Mouse (Mus musculus): Measurements from ENCODE around the gene Slc36a3. TPM values are rescaled to one million over a fixed set of nuclear protein-coding genes. Genes with fewer than 3 reads are reported as not detected.

The Slc36a3 gene
- polyA plus RNA-seq, 1 experiment from 2014 or later: not detected

DNA sequence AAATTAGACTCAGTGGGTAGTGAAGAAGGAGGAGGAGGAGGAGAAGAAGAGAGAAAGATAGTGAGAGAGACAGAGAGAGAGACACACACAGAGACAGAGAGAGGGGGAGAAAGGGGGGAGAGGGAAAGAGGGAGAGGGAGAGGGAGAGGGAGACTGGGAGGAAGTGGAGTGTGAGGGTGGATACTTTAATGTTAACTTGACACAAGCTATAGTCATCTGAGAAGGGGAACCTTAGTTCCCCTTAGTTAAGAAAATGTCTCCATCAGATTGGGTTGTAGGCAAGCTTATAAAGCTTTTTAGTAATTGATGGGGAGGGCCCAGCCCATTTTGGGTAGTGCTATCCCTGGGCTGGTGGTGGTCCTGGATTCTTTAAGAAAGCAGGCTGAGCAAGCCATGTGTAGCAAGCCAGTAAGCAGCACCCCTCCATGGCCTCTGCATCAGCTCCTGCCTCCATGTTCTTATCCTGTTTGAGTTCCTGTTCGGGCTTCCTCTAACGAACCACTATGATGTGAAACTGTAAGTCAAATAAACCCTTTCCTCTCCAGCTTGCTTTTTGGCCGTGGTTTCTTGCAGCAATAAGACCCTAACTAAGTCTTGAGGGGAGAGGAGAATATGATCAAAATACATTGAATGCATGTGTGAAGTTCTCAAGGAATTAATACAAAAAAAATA, 3.0 kb upstream of the Slc36a3 start:
- Histone ChIP-seq H3K4me1 (replicated peaks; ENCODE audit: control insufficient read depth, insufficient read depth, low read length) (no peaks in the 10 kb centered on the region), H3K9me3 (ENCODE audit: control insufficient read depth, low read length) (no peaks in the 10 kb centered on the region), H3K27ac (no peak overlapping the region), H3K27me3 (ENCODE audit: control insufficient read depth, insufficient read depth, low read length) (no peaks in the 10 kb centered on the region), H3K36me3 (replicated peaks; ENCODE audit: control insufficient read depth, insufficient read depth) (no peaks in the 10 kb centered on the region), H3K4me2 (replicated peaks) (no peak overlapping the region), H3K9ac (no peak overlapping the region), H3K4me3 (replicated peaks; ENCODE audit: low read length) (no peak overlapping the region)
- 78% methylated on average over 3 of the region's 3 CpGs for WGBS
- DNase-seq (ENCODE audit: low spot score): no peak
- no peak for ATAC-seq (ENCODE audit: low FRiP score)

DNA sequence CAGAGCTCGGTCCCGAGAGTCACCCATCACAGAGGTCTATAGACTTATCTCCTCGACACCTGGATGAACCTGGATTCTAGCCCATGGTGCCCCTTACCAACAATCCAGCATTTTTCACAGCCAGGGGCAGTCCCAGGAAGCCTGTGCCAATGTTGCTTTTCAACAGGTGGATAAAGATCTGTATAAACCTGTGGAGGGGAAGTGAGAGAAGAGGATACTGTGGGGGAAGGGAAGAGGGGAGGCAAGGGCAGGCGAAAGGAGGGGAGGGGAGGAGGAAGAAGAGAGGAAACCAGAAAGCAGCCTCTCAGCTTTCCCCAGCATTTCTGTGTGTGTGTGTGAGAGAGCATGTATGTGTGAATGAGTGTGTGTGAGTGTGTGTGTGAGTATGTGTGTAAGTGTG, 3.0 kb downstream of the Slc36a3 start:
- WGBS: 88% methylated on average over 4 of the region's 4 CpGs
- DNase-seq (ENCODE audit: low spot score) (no peak), ATAC-seq (ENCODE audit: low FRiP score) (no peak)

DNA sequence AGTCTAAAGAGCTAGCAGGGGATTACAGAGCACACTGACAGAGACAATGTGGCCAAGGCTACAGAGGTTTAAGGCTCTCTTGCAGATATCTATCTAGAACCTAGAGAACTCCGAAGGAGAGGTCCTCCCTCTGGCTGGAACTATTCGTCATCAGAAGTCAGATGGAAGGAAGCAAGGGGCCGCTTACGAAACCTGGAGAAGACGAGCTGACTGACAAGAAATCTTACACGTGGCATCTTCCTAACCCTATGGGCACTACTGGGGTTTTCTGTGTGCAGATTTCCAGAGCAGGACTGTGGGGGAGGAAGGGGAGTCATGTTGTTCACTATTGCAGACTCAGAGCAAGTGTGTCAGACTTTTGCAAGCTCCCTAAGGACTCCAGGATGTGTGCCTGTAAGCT, 4.1 kb downstream of the Slc36a3 start:
- Histone ChIP-seq H3K36me3 (replicated peaks; ENCODE audit: control insufficient read depth, insufficient read depth) (no peaks in the 10 kb centered on the region), H3K4me2 (replicated peaks) (no peak overlapping the region), H3K4me3 (replicated peaks; ENCODE audit: low read length) (no peak overlapping the region), H3K27me3 (ENCODE audit: control insufficient read depth, insufficient read depth, low read length) (no peaks in the 10 kb centered on the region), H3K4me1 (replicated peaks; ENCODE audit: control insufficient read depth, insufficient read depth, low read length) (no peaks in the 10 kb centered on the region), H3K9me3 (ENCODE audit: control insufficient read depth, low read length) (no peaks in the 10 kb centered on the region), H3K9ac (no peak overlapping the region), H3K27ac (no peak overlapping the region)
- no peak for ATAC-seq (ENCODE audit: low FRiP score)
- WGBS: 76% methylated on average over 6 of the region's 6 CpGs
- no peak for DNase-seq (ENCODE audit: low spot score)

More for the DNA sequence above, 3.0 kb downstream of the Slc36a3 start:
- Histone ChIP-seq H3K4me3 (replicated peaks; ENCODE audit: low read length) (no peak overlapping the region), H3K4me2 (replicated peaks) (no peak overlapping the region), H3K9ac (no peak overlapping the region), H3K27me3 (ENCODE audit: control insufficient read depth, insufficient read depth, low read length) (no peaks in the 10 kb centered on the region), H3K36me3 (replicated peaks; ENCODE audit: control insufficient read depth, insufficient read depth) (no peaks in the 10 kb centered on the region), H3K27ac (no peak overlapping the region), H3K9me3 (ENCODE audit: control insufficient read depth, low read length) (no peaks in the 10 kb centered on the region), H3K4me1 (replicated peaks; ENCODE audit: control insufficient read depth, insufficient read depth, low read length) (no peaks in the 10 kb centered on the region)

DNA sequence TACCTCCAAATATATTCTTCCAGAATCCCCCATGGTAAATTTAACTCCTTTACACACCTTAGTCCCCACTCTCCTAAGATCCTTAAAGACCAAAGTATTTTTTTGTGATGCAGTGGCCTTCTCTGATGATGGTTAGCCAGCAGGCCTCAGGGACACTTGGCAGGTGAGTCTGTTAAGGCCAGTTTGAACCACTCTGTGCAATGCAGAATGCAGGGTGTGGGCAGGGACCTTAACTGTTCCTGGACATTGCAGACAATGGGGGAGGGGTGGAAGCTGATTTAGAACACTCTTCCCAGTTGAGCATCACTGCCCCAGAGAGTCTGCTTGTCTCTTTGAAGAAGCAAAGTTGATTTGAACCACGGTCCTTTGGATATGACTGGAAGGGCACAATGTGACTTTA, 4.7 kb downstream of the Slc36a3 start:
- H3K36me3 ChIP-seq (replicated peaks; ENCODE audit: control insufficient read depth, insufficient read depth): no peaks in the 10 kb centered on the region
- DNase-seq (ENCODE audit: low spot score) (no peak), ATAC-seq (ENCODE audit: low FRiP score) (no peak)
- WGBS: 59% methylated on average over 1 of the region's 1 CpGs
- H3K4me3 ChIP-seq (replicated peaks; ENCODE audit: low read length): no peak overlapping the region
- H3K4me1 ChIP-seq (replicated peaks; ENCODE audit: control insufficient read depth, insufficient read depth, low read length): no peaks in the 10 kb centered on the region
- no peak overlapping the region for H3K9ac ChIP-seq
- H3K27ac ChIP-seq: no peak overlapping the region
- H3K27me3 ChIP-seq (ENCODE audit: control insufficient read depth, insufficient read depth, low read length): no peaks in the 10 kb centered on the region
- H3K9me3 ChIP-seq (ENCODE audit: control insufficient read depth, low read length): no peaks in the 10 kb centered on the region
- H3K4me2 ChIP-seq (replicated peaks): no peak overlapping the region

DNA sequence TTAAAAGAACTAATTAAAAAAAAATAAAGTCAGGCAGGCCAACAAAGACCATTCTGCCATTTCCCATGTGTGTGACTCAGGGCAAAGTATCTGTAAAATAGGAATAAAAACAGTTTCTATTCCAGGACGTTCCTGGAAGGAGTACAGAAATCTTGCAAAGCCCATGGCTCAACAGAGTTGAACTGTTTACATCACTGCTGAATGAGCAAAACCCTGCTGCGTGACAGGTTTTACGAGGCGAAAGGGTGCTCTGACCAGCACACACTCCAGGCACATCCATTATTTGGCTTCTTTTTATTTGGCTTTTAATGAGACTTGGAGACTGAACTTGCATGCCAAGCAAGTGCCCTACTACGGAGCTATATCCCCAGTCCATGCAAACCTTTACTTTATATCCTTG, 7.5 kb downstream of the Slc36a3 start:
- no peaks in the 10 kb centered on the region for H3K27me3 ChIP-seq (ENCODE audit: control insufficient read depth, insufficient read depth, low read length)
- H3K9me3 ChIP-seq (ENCODE audit: control insufficient read depth, low read length): no peaks in the 10 kb centered on the region
- DNase-seq (ENCODE audit: low spot score): no peak
- no peaks in the 10 kb centered on the region for H3K4me1 ChIP-seq (replicated peaks; ENCODE audit: control insufficient read depth, insufficient read depth, low read length)
- WGBS: 78% methylated on average over 5 of the region's 5 CpGs
- H3K27ac ChIP-seq: no peak overlapping the region
- H3K36me3 ChIP-seq (replicated peaks; ENCODE audit: control insufficient read depth, insufficient read depth): no peaks in the 10 kb centered on the region
- H3K9ac ChIP-seq: no peak overlapping the region
- no peak overlapping the region for H3K4me3 ChIP-seq (replicated peaks; ENCODE audit: low read length)
- ATAC-seq (ENCODE audit: low FRiP score): no peak
- no peak overlapping the region for H3K4me2 ChIP-seq (replicated peaks)

DNA sequence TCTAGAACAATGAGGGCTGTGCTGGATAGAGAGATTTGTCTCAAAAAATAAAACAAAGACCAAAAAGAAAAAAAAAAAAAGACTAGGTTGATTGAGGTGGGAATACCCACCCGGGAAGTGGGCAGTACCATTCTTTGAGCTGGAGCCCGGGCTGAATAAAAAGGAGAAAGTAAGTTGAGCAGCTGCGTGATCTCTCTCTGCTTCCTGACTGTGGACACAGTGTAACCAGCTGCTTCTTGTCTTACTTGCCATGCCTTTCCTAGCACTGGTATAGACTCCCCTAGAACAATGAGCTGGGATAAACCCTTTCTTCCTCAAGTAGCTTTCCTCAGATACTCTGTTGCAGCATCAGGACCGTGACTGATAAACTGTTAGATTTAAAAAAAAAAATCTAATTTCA, 10.0 kb downstream of the Slc36a3 start:
- Histone ChIP-seq H3K9me3 (ENCODE audit: control insufficient read depth, low read length) (no peaks in the 10 kb centered on the region), H3K4me1 (replicated peaks; ENCODE audit: control insufficient read depth, insufficient read depth, low read length) (no peaks in the 10 kb centered on the region), H3K9ac (no peak overlapping the region), H3K36me3 (replicated peaks; ENCODE audit: control insufficient read depth, insufficient read depth) (no peaks in the 10 kb centered on the region), H3K4me3 (replicated peaks; ENCODE audit: low read length) (no peak overlapping the region), H3K27me3 (ENCODE audit: control insufficient read depth, insufficient read depth, low read length) (no peaks in the 10 kb centered on the region), H3K27ac (no peak overlapping the region), H3K4me2 (replicated peaks) (no peak overlapping the region)
- no peak for DNase-seq (ENCODE audit: low spot score)
- ATAC-seq (ENCODE audit: low FRiP score): no peak
- WGBS: 89% methylated on average over 4 of the region's 4 CpGs

DNA sequence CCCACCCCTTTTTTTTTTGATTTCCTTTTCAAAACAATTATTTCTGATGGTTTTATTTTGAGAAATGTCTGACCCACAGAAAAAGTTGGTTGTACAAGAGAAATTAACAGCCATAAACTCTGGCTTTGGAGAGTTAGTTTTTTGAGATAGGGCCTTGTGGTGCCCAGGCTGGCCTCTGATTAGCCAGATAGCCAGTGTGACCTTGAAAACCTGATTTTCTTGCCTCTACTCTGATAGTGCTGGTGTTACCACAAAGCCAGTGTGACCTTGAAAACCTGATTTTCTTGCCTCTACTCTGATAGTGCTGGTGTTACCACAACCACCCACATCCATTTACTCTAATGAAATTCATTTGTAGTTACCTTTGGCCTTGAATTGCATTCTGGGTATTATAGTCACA, 13.9 kb downstream of the Slc36a3 start:
- H3K27me3 ChIP-seq (ENCODE audit: control insufficient read depth, insufficient read depth, low read length): no peaks in the 10 kb centered on the region
- no peak overlapping the region for H3K4me3 ChIP-seq (replicated peaks; ENCODE audit: low read length)
- H3K4me1 ChIP-seq (replicated peaks; ENCODE audit: control insufficient read depth, insufficient read depth, low read length): no peaks in the 10 kb centered on the region
- no peak for DNase-seq (ENCODE audit: low spot score)
- H3K9me3 ChIP-seq (ENCODE audit: control insufficient read depth, low read length): no peaks in the 10 kb centered on the region
- no peak overlapping the region for H3K9ac ChIP-seq
- H3K4me2 ChIP-seq (replicated peaks): no peak overlapping the region
- no peak for ATAC-seq (ENCODE audit: low FRiP score)
- no peaks in the 10 kb centered on the region for H3K36me3 ChIP-seq (replicated peaks; ENCODE audit: control insufficient read depth, insufficient read depth)
- no peak overlapping the region for H3K27ac ChIP-seq

DNA sequence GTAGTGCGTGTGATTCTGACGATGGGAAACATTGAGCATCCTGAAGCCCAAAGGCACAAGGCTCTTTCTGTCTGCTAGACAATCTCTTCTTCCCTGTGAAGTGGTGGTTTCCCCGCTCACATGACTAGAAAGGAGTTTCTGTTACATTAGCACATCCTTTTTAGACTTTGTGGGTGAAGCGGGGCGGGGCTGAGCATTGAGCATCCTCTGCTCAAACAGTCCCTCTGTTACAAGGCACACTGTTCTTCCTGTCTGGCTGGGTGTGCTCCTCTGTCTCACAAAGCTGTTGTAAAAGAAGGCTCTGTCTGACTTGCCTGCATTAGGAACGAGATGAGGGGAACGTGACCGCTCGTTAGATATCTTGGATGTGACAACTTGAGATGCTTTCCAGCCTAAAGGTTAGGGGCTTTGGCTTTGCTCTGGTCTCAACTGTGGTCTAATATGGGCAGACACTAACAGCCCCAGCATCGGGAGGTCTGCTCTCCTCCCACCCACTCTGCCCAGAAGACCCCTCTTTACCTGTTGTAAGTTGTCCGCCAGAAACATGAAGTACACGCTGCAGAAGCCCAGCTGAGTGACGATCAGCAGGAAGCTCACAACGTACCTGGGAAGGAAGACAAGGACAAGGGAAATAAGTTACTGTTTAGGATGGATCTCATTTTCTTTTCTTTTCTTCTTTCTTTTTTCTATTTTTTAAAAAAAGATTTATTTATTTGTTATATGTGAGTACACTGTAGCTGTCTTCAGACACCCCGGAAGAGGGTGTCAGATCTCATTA, 14.5 kb downstream of the Slc36a3 start:
- no peak overlapping the region for H3K4me3 ChIP-seq (replicated peaks; ENCODE audit: low read length)
- DNase-seq (ENCODE audit: low spot score) (no peak), ATAC-seq (ENCODE audit: low FRiP score) (no peak)
- no peaks in the 10 kb centered on the region for H3K9me3 ChIP-seq (ENCODE audit: control insufficient read depth, low read length)
- no peaks in the 10 kb centered on the region for H3K4me1 ChIP-seq (replicated peaks; ENCODE audit: control insufficient read depth, insufficient read depth, low read length)
- no peak overlapping the region for H3K27ac ChIP-seq
- no peak overlapping the region for H3K4me2 ChIP-seq (replicated peaks)
- no peaks in the 10 kb centered on the region for H3K27me3 ChIP-seq (ENCODE audit: control insufficient read depth, insufficient read depth, low read length)
- 82% methylated on average over 15 of the region's 15 CpGs for whole genome bisulfite sequencing
- no peak overlapping the region for H3K9ac ChIP-seq
- H3K36me3 ChIP-seq (replicated peaks; ENCODE audit: control insufficient read depth, insufficient read depth): no peaks in the 10 kb centered on the region

DNA sequence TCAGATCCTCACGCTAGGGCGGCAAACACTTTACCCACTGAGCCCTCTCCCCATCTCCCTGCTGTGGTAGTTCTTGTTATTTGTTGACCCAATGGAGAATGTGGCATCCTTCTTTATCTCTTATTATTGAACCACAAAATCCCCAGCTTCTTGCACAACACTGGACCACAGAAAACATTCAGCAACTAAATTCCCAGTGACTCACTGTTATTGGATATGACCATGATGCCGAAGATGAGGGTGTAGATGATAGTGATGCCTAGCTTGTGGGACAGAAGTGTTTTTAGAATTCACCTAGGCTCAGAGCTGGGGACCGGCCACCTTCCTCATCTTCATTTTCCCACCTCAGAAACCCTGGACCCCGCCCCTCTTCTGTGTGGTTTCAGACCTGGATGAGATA, 16.6 kb downstream of the Slc36a3 start:
- 87% methylated on average over 5 of the region's 5 CpGs for WGBS

More for the DNA sequence above, 16.6 kb downstream of the Slc36a3 start:
- no peaks in the 10 kb centered on the region for H3K9me3 ChIP-seq (ENCODE audit: control insufficient read depth, low read length)
- no peak overlapping the region for H3K4me3 ChIP-seq (replicated peaks; ENCODE audit: low read length)
- H3K9ac ChIP-seq: no peak overlapping the region
- H3K36me3 ChIP-seq (replicated peaks; ENCODE audit: control insufficient read depth, insufficient read depth): no peaks in the 10 kb centered on the region
- no peaks in the 10 kb centered on the region for H3K27me3 ChIP-seq (ENCODE audit: control insufficient read depth, insufficient read depth, low read length)
- H3K4me1 ChIP-seq (replicated peaks; ENCODE audit: control insufficient read depth, insufficient read depth, low read length): no peaks in the 10 kb centered on the region
- H3K27ac ChIP-seq: no peak overlapping the region
- no peak for ATAC-seq (ENCODE audit: low FRiP score)
- H3K4me2 ChIP-seq (replicated peaks): no peak overlapping the region
- no peak for DNase-seq (ENCODE audit: low spot score)
